Mouse (Mus musculus): ENCODE data around the gene Nxph4. TPM values are rescaled to one million over a fixed set of nuclear protein-coding genes. Genes with fewer than 3 reads are reported as not detected.

Nxph4 gene
- 1.3 and 1.9 TPM in 2 replicates for polyA plus RNA-seq (2015; fragmentation: Nextera tagmentation; extraction: Ambion mirVana)

GRCm38 (mm10) chr10:127534036-127534928, at the start of gene Nxph4:
Gene Nxph4, minus strand, starts transcription at chr10:127534559.
- ATAC-seq (ENCODE audit: borderline replicate concordance, extremely low read depth, low FRiP score, low TSS enrichment), result peak; percentile 24; the same call in 1 of the 2 replicates
- H3K27ac ChIP-seq, result no peak within 1 kb of the TSS
- peaks cover 79% of the 10 kb centered on the region for H3K27me3 ChIP-seq
- H3K4me3 ChIP-seq, result peak within 1 kb of the TSS; percentile 38
- H3K4me2 ChIP-seq, result peak within 1 kb of the TSS; percentile 84
- peak within 1 kb of the TSS; percentile 21 for H3K9ac ChIP-seq
- WGBS, result 0% methylated on average over 61 of the region's 78 CpGs
- peaks cover 26% of the 10 kb centered on the region for H3K4me1 ChIP-seq
- H3K36me3 ChIP-seq, result peaks cover 9% of the 10 kb centered on the region
- H3K9me3 ChIP-seq, result no peaks in the 10 kb centered on the region

GRCm38 (mm10) chr10:127583649-127584048, 49.3 kb upstream of the Nxph4 start:
- no peaks in the 10 kb centered on the region for H3K27me3 ChIP-seq
- no peak overlapping the region for H3K9ac ChIP-seq
- H3K4me3 ChIP-seq, result no peak overlapping the region
- WGBS, result 81% methylated on average over 8 of the region's 8 CpGs
- H3K4me1 ChIP-seq, result no peaks in the 10 kb centered on the region
- ATAC-seq (ENCODE audit: borderline replicate concordance, extremely low read depth, low FRiP score, low TSS enrichment), result no peak
- H3K36me3 ChIP-seq, result peaks cover 62% of the 10 kb centered on the region
- no peak overlapping the region for H3K27ac ChIP-seq
- no peak overlapping the region for H3K4me2 ChIP-seq
- no peaks in the 10 kb centered on the region for H3K9me3 ChIP-seq

GRCm38 (mm10) chr10:127581291-127581690, 46.9 kb upstream of the Nxph4 start:
- no peak overlapping the region for H3K9ac ChIP-seq
- no peak for ATAC-seq (ENCODE audit: borderline replicate concordance, extremely low read depth, low FRiP score, low TSS enrichment)
- peaks cover 62% of the 10 kb centered on the region for H3K36me3 ChIP-seq
- 79% methylated on average over 9 of the region's 9 CpGs for WGBS
- H3K27ac ChIP-seq, result no peak overlapping the region
- no peak overlapping the region for H3K4me3 ChIP-seq
- no peaks in the 10 kb centered on the region for H3K27me3 ChIP-seq
- no peaks in the 10 kb centered on the region for H3K4me1 ChIP-seq
- H3K4me2 ChIP-seq, result no peak overlapping the region
- H3K9me3 ChIP-seq, result no peaks in the 10 kb centered on the region

- Histone ChIP-seq H3K9ac (no peak overlapping the region), H3K4me3 (no peak overlapping the region), H3K27ac (no peak overlapping the region), H3K4me2 (no peak overlapping the region), H3K4me1 (no peaks in the 10 kb centered on the region), H3K36me3 (peaks cover 71% of the 10 kb centered on the region), H3K27me3 (no peaks in the 10 kb centered on the region), H3K9me3 (no peaks in the 10 kb centered on the region)
- 83% methylated on average over 15 of the region's 15 CpGs for WGBS
- ATAC-seq (ENCODE audit: borderline replicate concordance, extremely low read depth, low FRiP score, low TSS enrichment), result no peak
Measured at GRCm38 (mm10) chr10:127577982-127578381, 43.6 kb upstream of the Nxph4 start.

GRCm38 (mm10) chr10:127577156-127577555, 42.8 kb upstream of the Nxph4 start:
- no peak for ATAC-seq (ENCODE audit: borderline replicate concordance, extremely low read depth, low FRiP score, low TSS enrichment)
- Histone ChIP-seq H3K9me3 (no peaks in the 10 kb centered on the region), H3K9ac (no peak overlapping the region), H3K4me3 (no peak overlapping the region), H3K27me3 (no peaks in the 10 kb centered on the region), H3K27ac (no peak overlapping the region), H3K36me3 (peaks cover 74% of the 10 kb centered on the region), H3K4me2 (no peak overlapping the region), H3K4me1 (no peaks in the 10 kb centered on the region)
- 69% methylated on average over 9 of the region's 9 CpGs for WGBS

GRCm38 (mm10) chr10:127576381-127576961, 42.1 kb upstream of the Nxph4 start:
- 52% methylated on average over 18 of the region's 18 CpGs for WGBS
- Histone ChIP-seq H3K27me3 (no peaks in the 10 kb centered on the region), H3K9ac (no peak overlapping the region), H3K9me3 (no peaks in the 10 kb centered on the region), H3K4me2 (no peak overlapping the region), H3K4me3 (no peak overlapping the region), H3K36me3 (peaks cover 72% of the 10 kb centered on the region), H3K4me1 (no peaks in the 10 kb centered on the region), H3K27ac (no peak overlapping the region)
- ATAC-seq (ENCODE audit: borderline replicate concordance, extremely low read depth, low FRiP score, low TSS enrichment), result no peak

GRCm38 (mm10) chr10:127575741-127576140, 41.4 kb upstream of the Nxph4 start:
- Histone ChIP-seq H3K36me3 (peaks cover 76% of the 10 kb centered on the region), H3K9ac (no peak overlapping the region)
- no peak for ATAC-seq (ENCODE audit: borderline replicate concordance, extremely low read depth, low FRiP score, low TSS enrichment)

GRCm38 (mm10) chr10:127572281-127572680, 37.9 kb upstream of the Nxph4 start:
- peaks cover 67% of the 10 kb centered on the region for H3K36me3 ChIP-seq
- 88% methylated on average over 5 of the region's 5 CpGs for WGBS

More at GRCm38 (mm10) chr10:127575741-127576140, 41.4 kb upstream of the Nxph4 start:
- no peaks in the 10 kb centered on the region for H3K9me3 ChIP-seq
- no peaks in the 10 kb centered on the region for H3K4me1 ChIP-seq
- no peaks in the 10 kb centered on the region for H3K27me3 ChIP-seq
- H3K4me2 ChIP-seq, result no peak overlapping the region
- H3K27ac ChIP-seq, result no peak overlapping the region
- 69% methylated on average over 7 of the region's 7 CpGs for WGBS
- H3K4me3 ChIP-seq, result no peak overlapping the region

GRCm38 (mm10) chr10:127570937-127571641, 36.7 kb upstream of the Nxph4 start:
- Histone ChIP-seq H3K4me3 (no peak overlapping the region), H3K27ac (peak overlapping the region; percentile 61; the same call in 1 of the 2 replicates), H3K9me3 (no peaks in the 10 kb centered on the region), H3K9ac (no peak overlapping the region), H3K27me3 (no peaks in the 10 kb centered on the region), H3K4me2 (no peak overlapping the region), H3K4me1 (peaks cover 9% of the 10 kb centered on the region), H3K36me3 (peaks cover 72% of the 10 kb centered on the region)
- no peak for ATAC-seq (ENCODE audit: borderline replicate concordance, extremely low read depth, low FRiP score, low TSS enrichment)
- WGBS, result 79% methylated on average over 17 of the region's 17 CpGs

More at GRCm38 (mm10) chr10:127572281-127572680, 37.9 kb upstream of the Nxph4 start:
- ATAC-seq (ENCODE audit: borderline replicate concordance, extremely low read depth, low FRiP score, low TSS enrichment), result no peak
- Histone ChIP-seq H3K4me1 (peaks cover 9% of the 10 kb centered on the region), H3K27ac (no peak overlapping the region), H3K9ac (no peak overlapping the region), H3K27me3 (no peaks in the 10 kb centered on the region), H3K9me3 (no peaks in the 10 kb centered on the region), H3K4me3 (no peak overlapping the region), H3K4me2 (no peak overlapping the region)

- peak; percentile 40; the same call in 1 of the 2 replicates for ATAC-seq (ENCODE audit: borderline replicate concordance, extremely low read depth, low FRiP score, low TSS enrichment)
Measured at GRCm38 (mm10) chr10:127570384-127570783, 36.0 kb upstream of the Nxph4 start.

GRCm38 (mm10) chr10:127569450-127569849, 35.1 kb upstream of the Nxph4 start:
- Histone ChIP-seq H3K9me3 (no peaks in the 10 kb centered on the region), H3K4me1 (peaks cover 13% of the 10 kb centered on the region), H3K36me3 (peaks cover 64% of the 10 kb centered on the region), H3K4me2 (no peak overlapping the region), H3K27me3 (no peaks in the 10 kb centered on the region), H3K4me3 (no peak overlapping the region), H3K27ac (peak overlapping the region; percentile 63; the same call in 1 of the 2 replicates), H3K9ac (no peak overlapping the region)
- WGBS, result 18% methylated on average over 3 of the region's 3 CpGs
- ATAC-seq (ENCODE audit: borderline replicate concordance, extremely low read depth, low FRiP score, low TSS enrichment), result peak; percentile 24; the same call in 1 of the 2 replicates

More at GRCm38 (mm10) chr10:127570384-127570783, 36.0 kb upstream of the Nxph4 start:
- WGBS, result 32% methylated on average over 6 of the region's 6 CpGs
- H3K36me3 ChIP-seq, result peaks cover 69% of the 10 kb centered on the region
- H3K9ac ChIP-seq, result no peak overlapping the region
- H3K4me3 ChIP-seq, result no peak overlapping the region
- H3K27me3 ChIP-seq, result no peaks in the 10 kb centered on the region
- H3K9me3 ChIP-seq, result no peaks in the 10 kb centered on the region
- no peak overlapping the region for H3K4me2 ChIP-seq
- peaks cover 9% of the 10 kb centered on the region for H3K4me1 ChIP-seq
- peak overlapping the region; percentile 61 for H3K27ac ChIP-seq
